Mouse (Mus musculus) heart, embryonic 15.5 days (tissue): ENCODE results near the gene Nploc4. TPM values are rescaled to one million over a fixed set of nuclear protein-coding genes. Genes with fewer than 3 reads are reported as not detected.
A peak's percentile ranks its signal among the peaks of the same experiment; 100 is the strongest.
"Not testable (repeated sequence)": the region's sequence is repeated elsewhere in the genome, so short reads cannot be mapped to it uniquely, and the experiment has no call there.

Experiments
- ATAC-seq: fragments of 200-750 bp; cut with Nextera tagmentation; replicated peaks from 2 replicates; pipeline ENCODE4 v1.8.0; 2017; ENCODE audit warnings: low read depth, moderate TSS enrichment; ENCODE audit not compliant: insufficient number of reproducible peaks, insufficient read depth, low FRiP score
- H3K27ac ChIP-seq: fragments of 300-500 bp; sonication (generic); 2 replicates; pipeline ENCODE4 v1.5.1; 2015; ENCODE audit warnings: mild to moderate bottlenecking, inconsistent platforms
- H3K27me3 ChIP-seq: fragments of 300-500 bp; sonication (generic); 2 replicates; pipeline ENCODE4 v1.6.1; 2015; ENCODE audit warnings: inconsistent platforms
- H3K36me3 ChIP-seq: fragments of 300-500 bp; sonication (generic); 2 replicates; pipeline ENCODE4 v1.6.1; 2015; ENCODE audit warnings: mild to moderate bottlenecking, inconsistent platforms
- H3K4me1 ChIP-seq: fragments of 300-500 bp; sonication (generic); replicated peaks from 2 replicates; pipeline ENCODE4 v1.6.1; 2015; ENCODE audit warnings: inconsistent platforms
- H3K4me2 ChIP-seq: fragments of 300-500 bp; sonication (generic); 2 replicates; pipeline ENCODE4 v1.6.1; 2015; ENCODE audit warnings: inconsistent platforms, mild to moderate bottlenecking, moderate library complexity
- H3K4me3 ChIP-seq: fragments of 300-500 bp; sonication (generic); 2 replicates; pipeline ENCODE4 v1.5.1; 2015; ENCODE audit warnings: mild to moderate bottlenecking, inconsistent platforms
- H3K9ac ChIP-seq: fragments of 300-500 bp; sonication (generic); 2 replicates; pipeline ENCODE4 v1.6.1; 2015; ENCODE audit warnings: mild to moderate bottlenecking, inconsistent platforms
- H3K9me3 ChIP-seq: fragments of 300-500 bp; sonication (generic); replicated peaks from 2 replicates; pipeline ENCODE4 v1.6.1; 2016; ENCODE audit warnings: inconsistent platforms
- WGBS: fragments of 180-500 bp; shearing (Covaris S2); methylation state at CpG from one replicate; pipeline ENCODE4 v1.1.7; 2015; ENCODE audit warnings: mixed read lengths; 5-methylcytosine and 5-hydroxymethylcytosine counted together
- polyA plus RNA-seq: library from polyadenylated mRNA; unstranded; fragments of >200 nt; fragmentation: Nextera tagmentation; extraction: Ambion mirVana; gene quantifications from 2 replicates; pipeline ENCODE4 v1.2.1, GENCODE M21; 2015

The Nploc4 gene
- polyA plus RNA-seq, 1 experiment from 2014 or later, result 22.5 TPM

GRCm38 (mm10) chr11:120351250-120352092 is 86.0 kb downstream of the Nploc4 start:
- ATAC-seq, result no peak
- Histone ChIP-seq H3K9ac (peak overlapping the region; percentile 81), H3K4me1 (peaks cover 50% of the 10 kb centered on the region), H3K4me2 (peak overlapping the region; percentile 90), H3K4me3 (0 out of 2 replicates have a peak overlapping the region, but pooled peaks have one; percentile 88), H3K27me3 (no peaks in the 10 kb centered on the region), H3K9me3 (no peaks in the 10 kb centered on the region), H3K36me3 (no peaks in the 10 kb centered on the region), H3K27ac (peak overlapping the region; percentile 96)
- 75% methylated on average over 10 of the region's 10 CpGs for WGBS

- WGBS, result 12% methylated on average over 11 of the region's 11 CpGs
- no peak for ATAC-seq
- Histone ChIP-seq H3K9ac (peak overlapping the region; percentile 81), H3K27me3 (no peaks in the 10 kb centered on the region), H3K4me1 (peaks cover 49% of the 10 kb centered on the region), H3K4me3 (peak overlapping the region; percentile 88), H3K9me3 (no peaks in the 10 kb centered on the region), H3K4me2 (peak overlapping the region; percentile 90), H3K27ac (peak overlapping the region; percentile 96), H3K36me3 (no peaks in the 10 kb centered on the region)
Observed at GRCm38 (mm10) chr11:120350711-120351110, 86.8 kb downstream of the Nploc4 start.

GRCm38 (mm10) chr11:120349986-120350702 is 87.4 kb downstream of the Nploc4 start:
- peaks cover 47% of the 10 kb centered on the region for H3K4me1 ChIP-seq
- H3K27ac ChIP-seq, result peak overlapping the region; percentile 96
- peak overlapping the region; percentile 81 for H3K9ac ChIP-seq
- WGBS, result under 1% methylated on average over 68 of the region's 68 CpGs
- ATAC-seq, result peak; percentile 83
- H3K9me3 ChIP-seq, result no peaks in the 10 kb centered on the region
- no peaks in the 10 kb centered on the region for H3K27me3 ChIP-seq
- H3K36me3 ChIP-seq, result peaks cover 4% of the 10 kb centered on the region; the same call in 1 of the 2 replicates
- H3K4me2 ChIP-seq, result peak overlapping the region; percentile 90
- H3K4me3 ChIP-seq, result peak overlapping the region; percentile 88

DNA sequence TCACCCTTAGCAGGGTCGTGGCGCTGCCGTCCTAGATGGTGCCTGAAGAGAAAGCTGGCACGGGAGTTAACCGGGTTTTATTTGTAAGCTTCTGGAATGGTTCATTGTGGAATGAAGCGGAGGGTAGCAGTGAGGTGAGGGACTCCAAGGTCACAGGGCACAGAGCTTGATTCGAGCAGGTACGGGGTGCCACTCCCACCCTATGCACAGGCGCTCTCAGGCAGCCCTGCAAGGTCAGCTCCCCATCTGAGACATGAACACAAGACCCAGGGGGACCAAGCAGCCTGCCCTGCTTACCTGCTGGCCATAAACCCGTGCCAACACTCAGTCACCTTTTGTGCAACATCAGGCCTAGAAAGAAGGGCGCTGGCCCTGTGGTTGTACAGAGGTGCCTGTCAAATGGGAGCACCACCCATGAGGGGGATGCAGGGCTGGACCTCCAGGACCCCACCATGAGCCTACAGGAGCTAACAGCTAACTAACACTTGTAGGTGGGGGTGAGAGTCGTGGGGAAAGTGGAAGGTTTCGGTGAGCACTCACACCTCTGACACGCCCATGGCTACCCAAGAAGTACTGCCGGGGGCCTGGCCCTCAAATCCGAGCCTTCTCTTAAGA is 88.0 kb downstream of the Nploc4 start:
- Histone ChIP-seq H3K27ac (peak overlapping the region; percentile 96), H3K4me1 (peaks cover 45% of the 10 kb centered on the region), H3K27me3 (no peaks in the 10 kb centered on the region), H3K9ac (peak overlapping the region; percentile 81), H3K4me3 (peak overlapping the region; percentile 88), H3K9me3 (no peaks in the 10 kb centered on the region), H3K36me3 (peaks cover 6% of the 10 kb centered on the region; the same call in 1 of the 2 replicates), H3K4me2 (peak overlapping the region; percentile 90)
- ATAC-seq, result 0 out of 2 replicates have a peak, but pooled peaks have one; percentile 0
- WGBS, result 3% methylated on average over 16 of the region's 16 CpGs

DNA sequence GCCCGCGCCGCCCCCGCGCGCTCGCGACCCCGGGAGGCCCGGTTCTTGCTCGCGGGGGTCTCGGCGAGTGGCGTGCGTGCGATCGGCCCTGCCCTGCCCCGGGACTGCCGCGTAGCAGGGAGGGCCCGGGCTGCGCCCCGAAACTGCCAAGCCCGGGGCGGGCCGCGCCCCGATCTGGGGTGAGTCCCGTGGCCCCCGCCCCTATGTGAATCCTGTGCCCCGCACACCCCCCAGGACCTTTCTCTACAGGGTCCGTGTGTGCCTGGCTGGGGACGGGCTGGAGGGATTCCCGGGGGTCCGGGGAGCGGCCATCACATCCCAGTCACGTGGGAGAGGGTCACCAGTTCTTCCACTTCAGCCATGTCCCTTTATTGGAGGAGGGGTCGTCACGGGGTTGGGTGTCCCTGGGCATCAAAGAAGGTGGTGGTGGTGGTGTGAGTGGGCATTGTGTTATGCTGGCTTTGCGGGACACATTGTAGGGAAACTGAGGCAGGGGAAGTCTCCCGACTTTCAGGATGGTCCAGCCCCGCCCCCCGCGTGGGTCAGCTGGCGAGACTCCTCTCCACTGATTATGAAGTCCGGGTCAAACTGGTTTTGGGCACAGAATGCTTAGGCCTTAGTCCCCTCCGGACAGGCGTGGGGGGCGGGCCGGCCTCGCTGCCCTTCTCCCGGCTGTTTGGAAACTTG is 88.7 kb downstream of the Nploc4 start:
- Histone ChIP-seq H3K4me1 (peaks cover 40% of the 10 kb centered on the region), H3K4me2 (peak overlapping the region; percentile 90), H3K27ac (peak overlapping the region; percentile 96), H3K9me3 (no peaks in the 10 kb centered on the region), H3K27me3 (no peaks in the 10 kb centered on the region), H3K4me3 (peak overlapping the region; percentile 88), H3K9ac (peak overlapping the region; percentile 81), H3K36me3 (peaks cover 6% of the 10 kb centered on the region; the same call in 1 of the 2 replicates)
- ATAC-seq, result peak; percentile 2
- WGBS, result under 1% methylated on average over 53 of the region's 53 CpGs

DNA sequence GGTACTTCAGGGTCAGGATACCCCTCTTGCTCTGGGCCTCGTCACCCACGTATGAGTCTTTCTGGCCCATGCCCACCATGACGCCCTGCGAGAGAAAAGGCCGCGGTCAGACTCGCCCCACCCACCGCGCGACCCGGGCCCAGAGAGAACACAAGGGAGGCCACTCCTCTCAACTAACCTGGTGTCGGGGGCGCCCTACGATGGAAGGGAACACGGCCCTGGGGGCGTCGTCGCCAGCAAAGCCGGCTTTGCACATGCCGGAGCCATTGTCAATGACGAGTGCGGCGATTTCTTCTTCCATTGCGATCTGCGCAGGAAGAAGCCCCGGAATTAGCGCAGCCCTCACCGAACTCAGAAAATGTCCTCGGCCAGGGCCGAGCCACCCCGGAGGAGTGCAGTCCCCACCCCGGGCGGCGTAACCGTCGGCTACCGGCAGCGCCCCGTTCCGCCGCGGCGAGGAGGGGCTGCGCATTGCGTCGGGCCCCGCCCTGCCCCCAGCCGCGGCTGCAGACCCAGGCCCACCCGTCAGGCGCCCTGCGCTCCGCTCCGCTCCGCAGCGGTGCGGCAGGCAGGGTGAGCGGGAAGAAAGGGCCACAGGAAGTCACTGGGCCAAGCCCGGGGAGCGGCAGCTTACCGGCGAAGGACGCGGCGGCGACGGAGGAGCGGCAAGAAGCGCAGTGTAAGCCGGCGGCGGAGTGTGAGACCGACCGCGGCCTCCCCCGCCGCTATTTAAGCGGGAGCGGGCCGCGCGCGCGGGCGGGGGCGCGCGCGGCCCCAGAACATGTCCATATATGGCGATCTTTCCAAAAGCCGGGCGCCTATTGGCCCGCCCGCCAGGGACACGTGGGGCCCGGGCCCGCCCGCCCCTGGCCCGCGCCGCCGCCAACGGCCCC is 89.5 kb downstream of the Nploc4 start, which contains the start of gene Actg1:
Gene Actg1, minus strand, starts transcription at position 752 of the 893 bp plus-strand sequence.
- no peaks in the 10 kb centered on the region for H3K27me3 ChIP-seq
- peaks cover 32% of the 10 kb centered on the region for H3K4me1 ChIP-seq
- peak; percentile 69 for ATAC-seq
- peak within 1 kb of the TSS; percentile 100 for H3K9ac ChIP-seq
- H3K27ac ChIP-seq, result peak within 1 kb of the TSS; percentile 96
- peak within 1 kb of the TSS; percentile 90 for H3K4me2 ChIP-seq
- H3K9me3 ChIP-seq, result no peaks in the 10 kb centered on the region
- H3K4me3 ChIP-seq, result peak within 1 kb of the TSS; percentile 88
- H3K36me3 ChIP-seq, result peaks cover 6% of the 10 kb centered on the region; the same call in 1 of the 2 replicates
- WGBS, result under 1% methylated on average over 96 of the region's 103 CpGs

DNA sequence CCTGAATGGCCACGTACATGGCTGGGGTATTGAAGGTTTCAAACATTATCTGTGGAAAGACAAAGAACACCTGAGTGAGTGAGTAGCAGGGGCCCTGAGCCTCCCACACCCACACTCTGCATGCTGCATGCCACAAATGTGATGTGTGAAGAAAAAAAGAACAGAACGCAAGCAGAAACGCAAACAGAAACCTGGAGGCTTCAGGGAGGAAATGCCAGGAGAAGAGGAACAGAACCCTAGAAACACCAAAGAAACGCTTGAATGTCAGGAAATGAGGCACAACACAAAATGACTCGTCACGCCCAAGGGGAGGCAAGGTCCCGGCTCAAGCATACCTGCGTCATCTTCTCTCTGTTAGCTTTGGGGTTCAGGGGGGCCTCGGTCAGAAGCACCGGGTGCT is 90.2 kb downstream of the Nploc4 start:
- Histone ChIP-seq H3K4me2 (peak overlapping the region; percentile 90), H3K27me3 (no peaks in the 10 kb centered on the region), H3K4me1 (peaks cover 25% of the 10 kb centered on the region), H3K27ac (peak overlapping the region; percentile 96), H3K4me3 (peak overlapping the region; percentile 88), H3K9ac (peak overlapping the region; percentile 100), H3K9me3 (no peaks in the 10 kb centered on the region), H3K36me3 (peaks cover 6% of the 10 kb centered on the region; the same call in 1 of the 2 replicates)
- ATAC-seq, result no peak
- WGBS, result under 1% methylated on average over 10 of the region's 10 CpGs

DNA sequence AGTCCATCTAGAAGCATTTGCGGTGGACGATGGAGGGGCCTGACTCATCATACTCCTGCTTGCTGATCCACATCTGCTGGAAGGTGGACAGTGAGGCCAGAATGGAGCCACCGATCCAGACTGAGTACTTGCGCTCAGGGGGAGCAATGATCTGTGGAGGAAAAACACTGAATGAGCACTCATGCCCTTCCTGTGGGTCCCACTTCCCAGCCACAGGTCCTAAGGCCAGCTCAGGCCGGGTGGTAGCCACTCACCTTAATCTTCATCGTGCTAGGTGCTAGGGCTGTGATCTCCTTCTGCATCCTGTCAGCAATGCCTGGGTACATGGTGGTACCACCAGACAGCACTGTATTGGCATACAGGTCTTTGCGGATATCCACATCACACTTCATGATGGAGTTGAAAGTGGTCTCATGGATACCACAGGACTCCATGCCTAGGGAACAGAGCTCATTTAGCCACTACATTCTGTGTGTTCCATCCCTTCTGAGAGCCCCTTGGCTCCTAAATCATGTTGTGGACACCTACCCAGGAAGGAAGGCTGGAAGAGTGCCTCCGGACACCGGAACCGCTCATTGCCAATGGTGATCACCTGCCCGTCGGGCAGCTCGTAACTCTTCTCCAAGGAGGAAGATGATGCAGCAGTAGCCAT is 91.0 kb downstream of the Nploc4 start:
- peak overlapping the region; percentile 68 for H3K4me2 ChIP-seq
- H3K9ac ChIP-seq, result peak overlapping the region; percentile 65
- ATAC-seq, H3K27me3 ChIP-seq, H3K9me3 ChIP-seq, H3K36me3 ChIP-seq: not testable (repeated sequence)
- H3K27ac ChIP-seq, result peak overlapping the region; percentile 57
- WGBS, result 17% methylated on average over 10 of the region's 13 CpGs
- peaks cover 18% of the 10 kb centered on the region for H3K4me1 ChIP-seq
- peak overlapping the region; percentile 57 for H3K4me3 ChIP-seq

DNA sequence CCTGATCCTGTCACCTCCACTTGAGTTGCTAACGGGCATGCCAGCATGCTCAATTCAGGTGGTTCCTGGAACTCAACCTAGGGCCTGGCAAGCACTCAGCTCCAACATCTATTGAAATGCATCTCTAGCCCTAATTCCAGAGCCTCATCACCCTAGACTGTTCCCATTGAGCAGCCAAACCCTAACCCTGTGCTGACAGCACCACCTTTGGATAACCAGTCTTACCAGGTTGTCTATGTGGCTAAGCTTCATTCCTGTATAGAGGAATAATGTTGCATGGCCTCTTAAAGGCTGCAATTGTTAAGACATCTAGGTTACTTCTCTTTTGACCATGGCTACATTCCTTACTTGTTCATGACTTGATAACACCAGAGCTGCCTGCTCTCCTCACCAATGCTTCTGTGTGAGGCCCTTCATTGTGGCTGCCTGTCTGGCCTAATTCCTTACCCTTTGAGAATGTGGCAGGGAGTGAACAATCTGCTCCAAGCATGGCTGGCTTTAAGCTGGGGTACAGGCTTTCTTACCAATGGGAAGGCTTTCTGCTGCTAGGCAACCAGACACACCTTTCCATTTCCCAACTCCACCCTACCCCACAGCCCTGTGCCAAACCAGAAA is 92.3 kb downstream of the Nploc4 start:
- WGBS, result 10% methylated on average over 1 of the region's 1 CpGs

More for the DNA sequence above, 92.3 kb downstream of the Nploc4 start:
- ATAC-seq, result no peak
- H3K36me3 ChIP-seq, result peaks cover 6% of the 10 kb centered on the region; the same call in 1 of the 2 replicates
- no peaks in the 10 kb centered on the region for H3K27me3 ChIP-seq
- peak overlapping the region; percentile 33 for H3K4me3 ChIP-seq
- no peaks in the 10 kb centered on the region for H3K9me3 ChIP-seq
- peak overlapping the region; percentile 66 for H3K27ac ChIP-seq
- peak overlapping the region; percentile 60 for H3K4me2 ChIP-seq
- H3K4me1 ChIP-seq, result peaks cover 8% of the 10 kb centered on the region
- peak overlapping the region; percentile 40 for H3K9ac ChIP-seq
